Mouse (Mus musculus) T-helper 1 cell (primary cell): ENCODE measurements around the gene Olfr610.
"Not testable (repeated sequence)": the region's sequence is repeated elsewhere in the genome, so short reads cannot be mapped to it uniquely, and the experiment has no call there.

Experiments
- in situ Hi-C: fragments of 300-600 bp; cut with MboI, MseI; formaldehyde crosslinking; loops from one replicate; pipeline ENCODE4 v1.15.1; 2025; ENCODE audit warnings: high pct_unique_total_duplicates

The Olfr610 gene

GRCm38 (mm10) chr7:103512022-103512421 lies at the start of gene Olfr610:
Gene Olfr610, minus strand, starts transcription at chr7:103512122.
- in situ Hi-C loops: no loop called here

- in situ Hi-C loops: no loop called here
Observed at GRCm38 (mm10) chr7:103555779-103556178, 43.9 kb upstream of the Olfr610 start, which contains the start of gene Olfr615. Gene Olfr615, plus strand, starts transcription at chr7:103556079.

GRCm38 (mm10) chr7:103547774-103548173 lies 35.9 kb upstream of the Olfr610 start, which contains the start of gene Olfr613:
Gene Olfr613, plus strand, starts transcription at chr7:103548074.
- in situ Hi-C loops: no loop called here

GRCm38 (mm10) chr7:103542617-103543016 lies 30.7 kb upstream of the Olfr610 start, which contains the start of gene Olfr612:
Gene Olfr612, minus strand, starts transcription at chr7:103542717.
- in situ Hi-C loops: not testable (repeated sequence)

GRCm38 (mm10) chr7:103520746-103521145 lies 8.8 kb upstream of the Olfr610 start, which contains the start of gene Olfr611:
Gene Olfr611, minus strand, starts transcription at chr7:103520846.
- in situ Hi-C loops: not testable (repeated sequence)

- in situ Hi-C loops: no loop called here
Observed at GRCm38 (mm10) chr7:103497962-103498361, 14.0 kb downstream of the Olfr610 start, which contains the start of gene Olfr609. Gene Olfr609, minus strand, starts transcription at chr7:103498062.

GRCm38 (mm10) chr7:103477106-103477505 lies 34.8 kb downstream of the Olfr610 start:
- in situ Hi-C loops: loop anchor here (10.0 kb wide), 1 partner anchor 112 kb away; the partner anchor contains the start of gene Olfr601

- in situ Hi-C loops: no loop called here
Observed at GRCm38 (mm10) chr7:103469577-103469976, 42.3 kb downstream of the Olfr610 start, which contains the start of gene Olfr608. Gene Olfr608, plus strand, starts transcription at chr7:103469877.

GRCm38 (mm10) chr7:103460590-103460989 lies 51.3 kb downstream of the Olfr610 start:
- in situ Hi-C loops: no loop called here
